Mouse (Mus musculus): Measurements from ENCODE around the gene Irx4. TPM values are rescaled to one million over a fixed set of nuclear protein-coding genes. Genes with fewer than 3 reads are reported as not detected.

The Irx4 gene
- not detected for polyA plus RNA-seq (2015; fragmentation: Illumina TruSeq; extraction: RNeasy Lipid Tissue Mini Kit (QIAGEN cat#74804); ENCODE audit: low read depth, low replicate concordance)

GRCm38 (mm10) chr13:73260354-73261035 lies at the start of gene Irx4:
TSS of gene Irx4 (plus strand) at chr13:73260479.

Other genes starting within 250 kb of the Irx4 start
- gene Mrpl36, start 68.0 kb downstream of the Irx4 start, polyA plus RNA-seq (2015; fragmentation: Illumina TruSeq; extraction: RNeasy Lipid Tissue Mini Kit (QIAGEN cat#74804); ENCODE audit: low read depth, low replicate concordance): 59.8 TPM
- 308 TPM for gene Ndufs6, start 68.1 kb downstream of the Irx4 start, polyA plus RNA-seq (2015; fragmentation: Illumina TruSeq; extraction: RNeasy Lipid Tissue Mini Kit (QIAGEN cat#74804); ENCODE audit: low read depth, low replicate concordance)
- 28.2 TPM for gene Lpcat1, start 206.7 kb downstream of the Irx4 start, polyA plus RNA-seq (2015; fragmentation: Illumina TruSeq; extraction: RNeasy Lipid Tissue Mini Kit (QIAGEN cat#74804); ENCODE audit: low read depth, low replicate concordance)

Measured in brain, adult 10 weeks (tissue).